Mouse (Mus musculus) limb, embryonic 12.5 days (tissue): Measurements from ENCODE around the gene Comt. TPM values are rescaled to one million over a fixed set of nuclear protein-coding genes. Genes with fewer than 3 reads are reported as not detected.

Experiments
- ATAC-seq: fragments of 200-750 bp; cut with Nextera tagmentation; 2 replicates; pipeline ENCODE4 v1.8.0; 2017; ENCODE audit warnings: low read depth, moderate TSS enrichment; ENCODE audit not compliant: insufficient number of reproducible peaks, insufficient read depth, low FRiP score, low TSS enrichment
- H3K27ac ChIP-seq: fragments of 300-500 bp; sonication (generic); 2 replicates; pipeline ENCODE4 v1.5.1; 2016; ENCODE audit warnings: mild to moderate bottlenecking, moderate library complexity
- H3K27me3 ChIP-seq: fragments of 300-500 bp; sonication (generic); 2 replicates; pipeline ENCODE4 v1.6.1; 2016; ENCODE audit warnings: mild to moderate bottlenecking, moderate library complexity
- H3K36me3 ChIP-seq: fragments of 300-500 bp; sonication (generic); 2 replicates; pipeline ENCODE4 v1.6.1; 2016; ENCODE audit warnings: mild to moderate bottlenecking, moderate library complexity
- H3K4me1 ChIP-seq: fragments of 300-500 bp; sonication (generic); replicated peaks from 2 replicates; pipeline ENCODE4 v1.6.1; 2016
- H3K4me2 ChIP-seq: fragments of 300-500 bp; sonication (generic); 2 replicates; pipeline ENCODE4 v1.6.1; 2016; ENCODE audit warnings: mild to moderate bottlenecking, moderate library complexity
- H3K4me3 ChIP-seq: fragments of 300-500 bp; sonication (generic); replicated peaks from 2 replicates; pipeline ENCODE4 v1.5.1; 2016; ENCODE audit warnings: mild to moderate bottlenecking
- H3K9ac ChIP-seq: fragments of 300-500 bp; sonication (generic); replicated peaks from 2 replicates; pipeline ENCODE4 v1.6.1; 2016; ENCODE audit warnings: mild to moderate bottlenecking, moderate library complexity
- H3K9me3 ChIP-seq: fragments of 300-500 bp; sonication (generic); 2 replicates; pipeline ENCODE4 v1.6.1; 2016; ENCODE audit warnings: mild to moderate bottlenecking, moderate library complexity
- WGBS: fragments of 180-500 bp; shearing (Covaris S2); methylation state at CpG from one replicate; pipeline ENCODE4 v1.1.7; 2016; 5-methylcytosine and 5-hydroxymethylcytosine counted together
- polyA plus RNA-seq: library from polyadenylated mRNA; unstranded; fragments of >200 nt; fragmentation: Nextera tagmentation; extraction: Ambion mirVana; gene quantifications from 2 replicates; pipeline ENCODE4 v1.2.1, GENCODE M21; 2016

Comt gene
- polyA plus RNA-seq, 1 experiment from 2014 or later, result 66.5 TPM

GRCm38 (mm10) chr16:18410418-18410817 lies 16.2 kb downstream of the Comt start:
- ATAC-seq, result no peak
- no peaks in the 10 kb centered on the region for H3K9me3 ChIP-seq
- no peaks in the 10 kb centered on the region for H3K27me3 ChIP-seq
- H3K4me1 ChIP-seq, result no peaks in the 10 kb centered on the region
- H3K9ac ChIP-seq, result no peak overlapping the region
- no peak overlapping the region for H3K4me3 ChIP-seq
- peaks cover 77% of the 10 kb centered on the region for H3K36me3 ChIP-seq
- no peak overlapping the region for H3K4me2 ChIP-seq
- 81% methylated on average over 5 of the region's 5 CpGs for WGBS
- no peak overlapping the region for H3K27ac ChIP-seq

DNA sequence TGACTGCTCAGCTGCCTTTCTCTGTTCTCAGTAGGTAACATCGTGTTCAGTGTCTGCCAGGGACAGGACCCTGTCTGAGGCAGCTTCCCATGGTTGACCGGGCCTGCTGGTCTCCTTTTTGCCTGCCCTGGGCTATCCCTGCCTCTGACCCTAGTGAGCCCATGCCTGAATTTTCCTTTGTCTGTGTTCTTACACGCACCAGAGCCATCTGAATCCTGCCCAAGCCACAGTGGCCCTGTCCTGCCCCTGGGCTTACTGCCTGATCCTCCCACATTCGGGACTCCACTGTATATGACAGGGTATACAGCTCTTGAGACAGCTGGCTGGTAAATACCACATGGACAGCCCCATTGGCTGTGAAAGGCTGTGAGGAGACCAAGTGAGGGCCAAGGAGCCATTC lies 16.9 kb downstream of the Comt start:
- Histone ChIP-seq H3K4me3 (no peak overlapping the region), H3K36me3 (peaks cover 80% of the 10 kb centered on the region), H3K9ac (no peak overlapping the region), H3K4me1 (no peaks in the 10 kb centered on the region), H3K9me3 (no peaks in the 10 kb centered on the region), H3K27ac (0 out of 2 replicates have a peak overlapping the region, but pooled peaks have one; percentile 1), H3K27me3 (no peaks in the 10 kb centered on the region), H3K4me2 (no peak overlapping the region)
- no peak for ATAC-seq
- WGBS, result 79% methylated on average over 4 of the region's 4 CpGs

DNA sequence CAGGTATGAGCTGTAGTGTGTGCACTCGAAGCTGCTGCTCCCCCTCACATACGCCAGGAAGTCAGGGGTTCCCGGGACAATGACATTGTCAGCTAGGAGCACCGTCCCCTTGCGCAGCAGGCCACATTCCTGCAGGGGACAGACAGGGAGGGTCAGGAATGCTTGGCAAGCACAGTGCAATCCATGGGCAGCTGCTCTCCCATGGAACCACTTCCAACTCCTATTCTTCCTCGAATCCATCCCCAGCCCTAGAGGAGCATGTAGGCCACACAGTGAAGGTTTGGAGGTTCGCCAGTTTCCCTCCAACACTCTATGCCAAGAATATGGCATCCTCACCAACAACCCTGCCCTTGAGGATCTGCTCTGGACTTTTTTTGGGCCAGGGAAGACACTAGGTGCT lies 18.7 kb downstream of the Comt start:
- H3K36me3 ChIP-seq, result peaks cover 89% of the 10 kb centered on the region
- ATAC-seq, result no peak

DNA sequence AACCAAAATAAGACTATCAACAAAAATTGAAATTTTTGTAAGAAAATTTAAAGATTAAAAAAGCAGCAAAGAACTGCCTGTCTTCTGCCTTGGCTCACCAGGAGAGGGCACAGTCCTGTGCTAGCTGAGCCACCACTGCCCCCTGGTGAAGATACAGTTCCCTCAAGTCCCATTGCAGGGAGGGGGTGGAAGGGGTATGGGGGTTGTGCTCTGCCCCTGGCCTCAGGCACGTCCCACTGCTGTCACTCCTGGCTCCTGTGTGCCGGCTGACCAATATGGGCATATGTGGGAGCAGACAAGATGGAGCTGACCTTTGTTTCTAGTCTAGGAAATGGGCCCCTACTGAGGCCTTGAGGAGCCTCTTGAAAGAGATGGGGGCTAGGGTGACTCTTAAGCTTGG lies 20.4 kb downstream of the Comt start:
- Histone ChIP-seq H3K9me3 (no peaks in the 10 kb centered on the region), H3K36me3 (peaks cover 94% of the 10 kb centered on the region), H3K9ac (no peak overlapping the region), H3K4me1 (no peaks in the 10 kb centered on the region), H3K27me3 (no peaks in the 10 kb centered on the region), H3K4me3 (no peak overlapping the region), H3K4me2 (no peak overlapping the region), H3K27ac (no peak overlapping the region)
- WGBS, result 10% methylated on average over 2 of the region's 2 CpGs
- ATAC-seq, result no peak

More for the DNA sequence above, 18.7 kb downstream of the Comt start:
- no peak overlapping the region for H3K4me3 ChIP-seq
- no peak overlapping the region for H3K9ac ChIP-seq
- no peak overlapping the region for H3K27ac ChIP-seq
- no peak overlapping the region for H3K4me2 ChIP-seq
- H3K4me1 ChIP-seq, result no peaks in the 10 kb centered on the region
- 81% methylated on average over 7 of the region's 7 CpGs for WGBS
- no peaks in the 10 kb centered on the region for H3K27me3 ChIP-seq
- no peaks in the 10 kb centered on the region for H3K9me3 ChIP-seq

DNA sequence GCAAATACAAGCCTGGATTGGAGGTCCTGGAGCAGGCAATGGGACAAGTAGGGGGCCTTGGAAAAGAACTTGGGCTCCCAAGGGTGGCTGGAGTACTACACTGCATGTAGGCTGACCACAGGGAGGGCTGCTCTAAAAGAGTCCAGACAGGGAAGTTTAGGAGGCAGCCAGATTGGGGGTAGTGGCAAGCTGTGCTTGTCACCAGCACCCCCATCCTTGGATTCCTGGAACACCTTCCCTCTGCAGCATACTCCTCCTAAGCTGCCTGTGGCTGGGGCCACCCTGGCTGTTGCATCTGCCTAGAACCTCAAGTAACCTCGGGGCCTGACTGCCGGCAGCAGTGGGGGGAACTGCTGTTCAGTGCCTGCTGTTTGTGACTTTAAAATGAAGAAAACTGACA lies 20.8 kb downstream of the Comt start:
- Histone ChIP-seq H3K27me3 (no peaks in the 10 kb centered on the region), H3K27ac (peak overlapping the region; percentile 51; the same call in 1 of the 2 replicates), H3K4me2 (no peak overlapping the region), H3K9me3 (no peaks in the 10 kb centered on the region), H3K4me3 (no peak overlapping the region), H3K36me3 (peaks cover 93% of the 10 kb centered on the region), H3K4me1 (peaks cover 3% of the 10 kb centered on the region), H3K9ac (no peak overlapping the region)
- 61% methylated on average over 2 of the region's 2 CpGs for WGBS
- no peak for ATAC-seq

DNA sequence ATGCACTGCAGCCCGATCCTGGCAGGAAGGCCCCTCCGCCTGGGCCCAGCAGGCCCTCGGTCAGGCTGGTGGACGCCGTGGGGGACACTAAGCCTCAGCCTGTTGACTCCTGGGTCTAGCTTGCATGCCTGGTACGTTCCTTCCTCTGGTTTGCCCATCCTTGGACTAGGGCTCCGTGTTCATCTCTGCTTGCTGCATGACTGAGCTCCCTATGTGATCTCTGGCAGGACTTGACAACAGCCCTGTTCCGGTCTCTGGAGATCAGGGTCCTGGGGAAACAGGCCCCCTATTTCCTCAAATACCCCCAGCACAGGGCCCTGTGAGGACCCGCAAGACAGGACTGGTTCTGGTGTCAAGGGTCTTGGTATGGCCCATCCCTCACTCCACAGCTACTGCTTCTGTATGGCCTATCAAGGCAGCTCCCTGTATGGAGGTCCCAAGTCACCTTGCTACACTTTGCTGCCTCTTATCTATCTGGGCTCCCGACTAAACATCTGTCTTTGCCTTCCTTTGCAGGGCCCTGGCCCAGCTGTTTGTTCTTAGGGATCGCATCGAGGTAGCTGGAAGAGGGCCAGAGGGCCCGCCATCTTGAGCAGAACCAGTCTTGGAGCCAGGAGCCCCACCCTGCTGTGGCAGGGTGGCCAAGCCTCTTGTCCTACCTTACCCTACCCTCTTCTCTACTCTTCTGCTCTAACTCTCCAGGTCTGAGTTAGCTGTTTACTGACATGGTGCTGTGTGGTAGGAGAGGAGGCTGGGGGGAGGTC lies 21.4 kb downstream of the Comt start:
- no peak overlapping the region for H3K4me2 ChIP-seq
- ATAC-seq, result no peak
- no peaks in the 10 kb centered on the region for H3K27me3 ChIP-seq
- 85% methylated on average over 13 of the region's 13 CpGs for WGBS
- H3K27ac ChIP-seq, result peak overlapping the region; percentile 51; the same call in 1 of the 2 replicates
- H3K36me3 ChIP-seq, result peaks cover 93% of the 10 kb centered on the region
- H3K9ac ChIP-seq, result no peak overlapping the region
- H3K9me3 ChIP-seq, result no peaks in the 10 kb centered on the region
- peaks cover 9% of the 10 kb centered on the region for H3K4me1 ChIP-seq
- H3K4me3 ChIP-seq, result no peak overlapping the region

DNA sequence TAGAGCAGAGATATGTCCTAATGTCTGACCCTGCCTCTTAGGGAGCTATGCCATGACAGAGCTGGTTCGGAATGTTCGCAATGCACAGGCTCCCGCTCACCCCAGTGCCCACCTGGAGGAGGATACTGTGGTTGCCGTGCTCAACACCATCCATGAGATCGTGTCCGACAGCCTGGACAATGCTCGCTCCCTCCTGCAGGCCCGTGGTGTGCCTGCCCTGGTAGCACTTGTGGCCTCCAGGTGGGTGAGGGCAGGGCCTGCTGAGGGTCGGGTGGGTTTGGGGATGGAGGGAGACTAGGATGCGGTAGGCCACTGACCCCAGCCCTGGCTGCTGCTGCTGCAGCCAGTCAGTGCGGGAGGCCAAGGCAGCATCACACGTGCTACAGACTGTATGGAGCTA lies 23.4 kb downstream of the Comt start:
- H3K36me3 ChIP-seq, result peaks cover 93% of the 10 kb centered on the region
- no peak overlapping the region for H3K4me2 ChIP-seq
- H3K9ac ChIP-seq, result no peak overlapping the region
- ATAC-seq, result no peak
- H3K27me3 ChIP-seq, result no peaks in the 10 kb centered on the region
- no peaks in the 10 kb centered on the region for H3K9me3 ChIP-seq
- WGBS, result 90% methylated on average over 12 of the region's 12 CpGs
- no peak overlapping the region for H3K4me3 ChIP-seq
- H3K27ac ChIP-seq, result no peak overlapping the region
- H3K4me1 ChIP-seq, result peaks cover 10% of the 10 kb centered on the region

GRCm38 (mm10) chr16:18400472-18401216 lies 26.0 kb downstream of the Comt start:
- WGBS, result 49% methylated on average over 7 of the region's 7 CpGs
- H3K27me3 ChIP-seq, result no peaks in the 10 kb centered on the region
- H3K9me3 ChIP-seq, result no peaks in the 10 kb centered on the region
- H3K4me2 ChIP-seq, result no peak overlapping the region
- peak; percentile 48; the same call in 1 of the 2 replicates for ATAC-seq
- H3K4me3 ChIP-seq, result no peak overlapping the region
- H3K27ac ChIP-seq, result no peak overlapping the region
- H3K9ac ChIP-seq, result 0 out of 2 replicates have a peak overlapping the region, but pooled peaks have one; percentile 19
- peaks cover 19% of the 10 kb centered on the region for H3K4me1 ChIP-seq
- peaks cover 93% of the 10 kb centered on the region for H3K36me3 ChIP-seq

DNA sequence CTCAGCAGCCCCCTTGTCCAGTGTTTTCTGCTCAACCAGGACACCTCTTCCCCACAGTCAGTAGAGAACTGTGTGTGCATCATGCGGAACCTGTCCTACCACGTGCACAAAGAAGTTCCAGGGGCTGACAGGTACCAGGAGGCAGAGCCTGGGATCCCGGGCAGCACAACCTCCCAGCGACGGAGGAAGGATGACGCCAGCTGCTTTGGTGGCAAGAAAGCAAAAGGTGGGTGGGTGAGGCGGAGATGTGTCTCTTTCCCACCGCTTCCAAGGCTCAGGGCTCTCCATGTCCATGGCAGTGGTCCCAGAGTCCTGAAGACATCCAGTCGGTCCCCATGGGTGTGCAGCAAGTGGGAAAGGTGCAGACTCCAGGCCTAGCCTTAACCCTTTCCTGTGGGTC lies 26.6 kb downstream of the Comt start:
- H3K27ac ChIP-seq, result no peak overlapping the region
- no peak overlapping the region for H3K9ac ChIP-seq
- ATAC-seq, result no peak
- peaks cover 25% of the 10 kb centered on the region for H3K4me1 ChIP-seq
- H3K4me3 ChIP-seq, result no peak overlapping the region
- WGBS, result 76% methylated on average over 9 of the region's 9 CpGs
- H3K27me3 ChIP-seq, result no peaks in the 10 kb centered on the region
- no peaks in the 10 kb centered on the region for H3K9me3 ChIP-seq
- no peak overlapping the region for H3K4me2 ChIP-seq
- H3K36me3 ChIP-seq, result peaks cover 87% of the 10 kb centered on the region

- H3K36me3 ChIP-seq, result peaks cover 56% of the 10 kb centered on the region
- H3K9ac ChIP-seq, result no peak overlapping the region
- H3K4me1 ChIP-seq, result peaks cover 42% of the 10 kb centered on the region
- no peak overlapping the region for H3K4me3 ChIP-seq
- H3K9me3 ChIP-seq, result no peaks in the 10 kb centered on the region
- WGBS, result 95% methylated on average over 27 of the region's 27 CpGs
- H3K27me3 ChIP-seq, result no peaks in the 10 kb centered on the region
- no peak for ATAC-seq
- no peak overlapping the region for H3K4me2 ChIP-seq
- H3K27ac ChIP-seq, result no peak overlapping the region
These were observed 29.6 kb downstream of the Comt start for GRCm38 (mm10) chr16:18396791-18397621.

- WGBS, result 83% methylated on average over 2 of the region's 2 CpGs
- Histone ChIP-seq H3K27ac (no peak overlapping the region), H3K27me3 (no peaks in the 10 kb centered on the region), H3K9me3 (no peaks in the 10 kb centered on the region), H3K4me1 (peaks cover 42% of the 10 kb centered on the region), H3K36me3 (peaks cover 48% of the 10 kb centered on the region), H3K9ac (no peak overlapping the region), H3K4me2 (no peak overlapping the region), H3K4me3 (no peak overlapping the region)
- ATAC-seq, result no peak
These were observed 30.5 kb downstream of the Comt start for GRCm38 (mm10) chr16:18396201-18396600.
